Mouse (Mus musculus) cerebellum, adult 2 months (tissue): ENCODE results near the gene Zfp94.

ENCODE experiments used
- CTCF ChIP-seq: fragments of 200-500 bp; IDR thresholded peaks from 2 replicates; pipeline ENCODE4 v1.5.1; 2011; ENCODE audit warnings: low read depth, mild to moderate bottlenecking, control low read depth, low read length, moderate library complexity, borderline replicate concordance; ENCODE audit not compliant: insufficient read depth
- POLR2A ChIP-seq: fragments of 200-500 bp; IDR thresholded peaks from 2 replicates; pipeline ENCODE4 v1.6.1; 2011; ENCODE audit warnings: low read length, control low read depth, borderline replicate concordance; ENCODE audit not compliant: insufficient read depth

DNA sequence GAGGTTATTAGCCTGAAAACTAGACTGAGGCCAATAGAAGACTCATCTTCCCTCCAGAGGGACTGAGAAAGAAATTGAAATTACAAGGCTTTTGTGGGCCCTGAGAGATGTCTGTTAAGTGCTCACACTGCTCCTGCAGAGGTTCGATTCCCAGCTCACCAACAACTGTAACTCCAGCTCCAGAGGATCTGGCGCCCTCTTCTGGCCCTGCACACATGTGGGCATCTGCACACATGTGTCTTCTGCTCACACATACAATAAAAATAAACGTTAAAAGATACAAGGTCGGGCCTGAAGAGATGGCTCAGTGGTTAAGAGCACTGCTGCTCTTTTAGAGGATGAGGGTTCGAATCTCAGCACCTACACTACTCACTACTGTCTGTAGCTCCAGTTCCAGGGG, 30.0 kb upstream of the Zfp94 start:
- TF ChIP-seq CTCF = no peak
- TF ChIP-seq POLR2A = no peak
